In the genomic region with DNA sequence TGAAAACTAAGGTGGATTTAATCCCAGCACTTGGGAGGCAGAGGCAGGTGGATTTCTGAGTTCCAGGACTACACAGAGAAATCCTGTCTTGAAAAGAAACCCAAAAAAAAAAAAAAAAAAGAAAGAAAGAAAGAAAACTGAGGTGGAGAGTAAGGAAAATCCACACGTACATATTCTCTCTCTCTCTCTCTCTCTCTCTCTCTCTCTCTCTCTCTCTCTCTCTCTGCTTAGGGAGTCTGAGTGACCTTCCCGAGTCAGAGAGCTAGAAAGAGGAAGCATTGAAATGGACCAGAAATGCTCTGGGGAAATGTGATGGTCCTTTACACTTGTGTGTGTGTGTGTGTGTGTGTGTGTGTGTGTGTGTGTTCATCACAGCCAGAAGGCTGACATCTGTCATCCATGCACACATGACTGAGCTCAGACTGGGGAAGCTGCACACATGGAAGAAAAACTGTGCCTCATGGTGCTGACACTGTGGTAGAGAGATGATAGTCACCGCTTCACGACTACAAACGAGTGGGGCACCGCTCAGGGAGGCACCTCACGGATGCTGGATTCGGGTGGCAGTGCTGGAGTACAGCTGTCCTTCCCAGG, we compare ENCODE assay signal across 22 mouse cellular contexts. TPM values are rescaled to one million over a fixed set of nuclear protein-coding genes. Genes with fewer than 3 reads are reported as not detected.
DNase-seq lines count a peak whose midpoint lies in the region; ATAC-seq and TF ChIP-seq lines count a peak whose summit lies in the region.
"Had no signal": no experiment of that assay in that cellular context is flagged by ENCODE, and none has a peak within 500 bp of the region (broad histone marks: within the 10 kb centered on the region; RNA-seq: fewer than 3 reads in every experiment).

No protein-coding gene starts in this region.

- no peak for TF ChIP-seq CTCF in spleen, adult 2 months (IDR thresholded peaks at IDR 0.05; ENCODE audit: extremely low read depth, insufficient read depth, insufficient read length, insufficient replicate concordance)

- H3K36me3 ChIP-seq in spleen, adult 2 months (ENCODE audit: control insufficient read depth, insufficient read depth, low read length) = no peaks in the 10 kb centered on the region
- H3K36me3 ChIP-seq in macrophage (ENCODE audit: inconsistent target) = no peaks in the 10 kb centered on the region
- no peaks in the 10 kb centered on the region for H3K36me3 ChIP-seq in forebrain, embryonic 13.5 days (ENCODE audit: poor library complexity, severe bottlenecking)
- H3K36me3 ChIP-seq: embryonic facial prominence, embryonic 10.5 days; heart, embryonic 12.5 days; limb, embryonic 13.5 days; midbrain, embryonic 12.5 days had no signal

- no peak for TF ChIP-seq POLR2A in spleen, adult 2 months (IDR thresholded peaks at IDR 0.05; ENCODE audit: low read depth, low read length)

- WGBS in spleen, adult 2 months = 41% methylated on average over 8 of the region's 8 CpGs
- WGBS in macrophage (ENCODE audit: missing documents) = 89% methylated on average over 6 of the region's 8 CpGs
- WGBS in forebrain, embryonic 13.5 days = 84% methylated on average over 8 of the region's 8 CpGs

- no peak overlapping the region for H3K4me3 ChIP-seq in spleen, adult 2 months (ENCODE audit: extremely low read depth, insufficient read depth, insufficient read length)
- H3K4me3 ChIP-seq in macrophage (ENCODE audit: inconsistent target) = no peak overlapping the region
- no peak overlapping the region for H3K4me3 ChIP-seq in forebrain, embryonic 13.5 days
- H3K4me3 ChIP-seq: embryonic facial prominence, embryonic 10.5 days; erythroblast, embryonic 14.5 days; gastrocnemius, adult 2 months; heart, embryonic 12.5 days; layer of hippocampus, adult 2 months; limb, embryonic 13.5 days; midbrain, embryonic 12.5 days had no signal

- H3K27ac ChIP-seq in spleen, adult 2 months (ENCODE audit: insufficient read depth, low read length) = peak overlapping the region; percentile 40
- H3K27ac ChIP-seq in macrophage = peak overlapping the region; percentile 82
- no peak overlapping the region for H3K27ac ChIP-seq in forebrain, embryonic 13.5 days
- H3K27ac ChIP-seq: embryonic facial prominence, embryonic 10.5 days; gastrocnemius, adult 2 months; kidney, postnatal 0 days; layer of hippocampus, adult 2 months; limb, embryonic 13.5 days; midbrain, embryonic 12.5 days had no signal

- peak; percentile 35 to 51 for DNase-seq in spleen, adult 2 months (ENCODE audit: low read depth in 1 of 2, low spot score in 2 of 2)
- DNase-seq in spleen, postnatal 4 days (ENCODE audit: low spot score in 2 of 2) = no peak
- DNase-seq in liver = peak; percentile 46
- DNase-seq in gastrocnemius, postnatal 25 days = no peak
- no peak for DNase-seq in layer of hippocampus, adult 9-10 months (ENCODE audit: low spot score)
- DNase-seq in cerebellum, adult 18-20 months = no peak
- DNase-seq: adrenal gland, postnatal 36 days; cerebellum, postnatal 14 days; forebrain, postnatal 0 days; gastrocnemius, adult 2 months; heart, postnatal 4 days; lung, postnatal 10 days; thymus, postnatal 36 days had no signal

- H3K9me3 ChIP-seq in forebrain, embryonic 13.5 days (replicated peaks) = no peaks in the 10 kb centered on the region
- H3K9me3 ChIP-seq: embryonic facial prominence, embryonic 10.5 days; heart, embryonic 12.5 days; limb, embryonic 13.5 days; midbrain, embryonic 12.5 days had no signal

- no peaks in the 10 kb centered on the region for H3K79me2 ChIP-seq in macrophage (ENCODE audit: inconsistent target)

- H3K9ac ChIP-seq in forebrain, embryonic 13.5 days = no peak overlapping the region
- H3K9ac ChIP-seq: forebrain, postnatal 0 days; heart, embryonic 12.5 days; limb, embryonic 13.5 days; midbrain, embryonic 12.5 days had no signal

- peaks cover 39% of the 10 kb centered on the region; the same call in 1 of the 2 replicates for H3K4me1 ChIP-seq in spleen, adult 2 months (ENCODE audit: control insufficient read depth, insufficient read depth, insufficient read length)
- H3K4me1 ChIP-seq in forebrain, embryonic 13.5 days = no peaks in the 10 kb centered on the region
- H3K4me1 ChIP-seq: limb, embryonic 13.5 days; midbrain, embryonic 12.5 days had no signal

- no peaks in the 10 kb centered on the region for H3K27me3 ChIP-seq in spleen, adult 2 months (ENCODE audit: control insufficient read depth, insufficient read depth, low read length)
- H3K27me3 ChIP-seq in forebrain, embryonic 13.5 days = no peaks in the 10 kb centered on the region
- H3K27me3 ChIP-seq: heart, embryonic 12.5 days; limb, embryonic 13.5 days; midbrain, embryonic 12.5 days had no signal

- ATAC-seq in forebrain, embryonic 13.5 days = no peak
- ATAC-seq: forebrain, postnatal 0 days had no signal

- H3K4me2 ChIP-seq in forebrain, embryonic 13.5 days = no peak overlapping the region
- H3K4me2 ChIP-seq: heart, embryonic 12.5 days; limb, embryonic 13.5 days; midbrain, embryonic 12.5 days had no signal

RNA-seq across cellular contexts. Expression of a gene that starts 40.0 kb away (rescaled TPM):
- 43.1 and 84.8 TPM in 2 replicates for polyA plus RNA-seq in spleen, adult 2 months (2012; rRNA removed)
- 10 to 100 TPM; 11.8 to 84.0 (median 43.1) TPM for total RNA-seq in macrophage (2018; cell fraction: chromatin; rRNA removed)
- total RNA-seq in macrophage (2018; cell fraction: cytosol; rRNA removed) = 10 to 100 TPM; 14.7 to 28.6 (median 21.0) TPM
- total RNA-seq in macrophage (2018; cell fraction: nucleus; rRNA removed) = 10 to 100 TPM in 25 of 26 experiments, 1 to 10 TPM in 1; 9.9 to 59.8 (median 35.5) TPM
- 13.7 to 36.1 TPM (median 24.5 TPM) in 3 replicates for polyA plus RNA-seq in macrophage (2018)
- total RNA-seq in gastrocnemius, postnatal 25 days (2021) = 10 to 100 TPM; 58.4 to 61.5 TPM
- polyA plus RNA-seq in forebrain, embryonic 13.5 days (2015; fragmentation: Nextera tagmentation; extraction: Ambion mirVana) = 42.7 and 43.6 TPM in 2 replicates

Comparison
In these comparisons a context has a peak if more than half of its experiments do, and no peak if none do; other contexts are left out.
1. DNase-seq: peak in spleen, adult 2 months (2 of 2) and liver (single experiment); none in spleen, postnatal 4 days (0 of 2), gastrocnemius, postnatal 25 days (single experiment), layer of hippocampus, adult 9-10 months (single experiment) and cerebellum, adult 18-20 months (0 of 2).